Mouse (Mus musculus) spleen, adult 10 weeks (tissue): ENCODE data around the gene D17Wsu92e. TPM values are rescaled to one million over a fixed set of nuclear protein-coding genes. Genes with fewer than 3 reads are reported as not detected.

Experiments used
- polyA plus RNA-seq: library from polyadenylated mRNA; stranded (reverse); fragments of 350-450 nt; fragmentation: Illumina TruSeq; extraction: RNeasy Lipid Tissue Mini Kit (QIAGEN cat#74804); gene quantifications from one replicate; pipeline ENCODE4 v1.2.3, GENCODE M21; 2015; ENCODE audit warnings: low replicate concordance; ENCODE audit not compliant: insufficient read depth

Gene D17Wsu92e
- 80.9 TPM for polyA plus RNA-seq

DNA sequence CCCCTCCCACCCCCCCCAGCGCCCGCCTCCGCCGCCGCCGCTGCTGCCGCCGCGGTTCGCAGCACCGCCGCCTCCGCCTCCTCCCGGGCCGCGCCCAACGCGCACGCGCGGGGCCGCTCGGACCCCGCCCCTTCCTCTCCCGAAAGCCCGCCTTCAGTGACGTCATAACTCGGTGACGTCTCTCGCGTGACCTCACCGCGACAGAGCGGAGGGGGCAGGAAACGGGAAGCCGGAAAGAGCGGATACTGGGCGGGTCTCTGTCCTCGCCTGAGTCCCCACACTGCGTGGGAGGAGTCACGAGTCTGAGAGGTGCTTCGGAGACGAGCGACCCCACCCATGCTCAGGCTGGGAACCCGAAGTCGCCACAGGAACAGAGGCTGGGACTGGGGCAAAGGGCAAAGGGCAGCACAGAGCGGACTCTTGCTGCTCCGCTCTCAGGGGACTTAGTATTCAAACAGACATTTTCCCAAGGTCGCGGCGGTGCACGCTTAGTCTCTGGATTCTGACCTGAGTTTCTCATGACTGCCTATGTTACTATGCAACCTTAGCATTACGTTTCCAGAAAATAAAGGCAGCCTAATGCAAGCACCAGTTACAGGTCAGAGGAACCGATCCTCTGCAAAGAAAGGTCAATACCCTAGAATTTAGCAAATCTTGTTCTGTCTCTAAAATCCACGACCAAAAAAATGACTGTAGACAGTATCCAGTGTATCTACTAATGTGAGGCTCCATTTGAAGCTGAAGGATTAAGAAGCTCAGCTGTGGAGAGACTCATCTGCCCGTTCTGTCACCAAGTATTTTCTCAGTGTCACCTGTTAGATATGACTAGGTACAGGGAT, at the start of gene D17Wsu92e:
D17Wsu92e (minus strand) TSS at position 81 of the 839 bp plus-strand sequence.

DNA sequence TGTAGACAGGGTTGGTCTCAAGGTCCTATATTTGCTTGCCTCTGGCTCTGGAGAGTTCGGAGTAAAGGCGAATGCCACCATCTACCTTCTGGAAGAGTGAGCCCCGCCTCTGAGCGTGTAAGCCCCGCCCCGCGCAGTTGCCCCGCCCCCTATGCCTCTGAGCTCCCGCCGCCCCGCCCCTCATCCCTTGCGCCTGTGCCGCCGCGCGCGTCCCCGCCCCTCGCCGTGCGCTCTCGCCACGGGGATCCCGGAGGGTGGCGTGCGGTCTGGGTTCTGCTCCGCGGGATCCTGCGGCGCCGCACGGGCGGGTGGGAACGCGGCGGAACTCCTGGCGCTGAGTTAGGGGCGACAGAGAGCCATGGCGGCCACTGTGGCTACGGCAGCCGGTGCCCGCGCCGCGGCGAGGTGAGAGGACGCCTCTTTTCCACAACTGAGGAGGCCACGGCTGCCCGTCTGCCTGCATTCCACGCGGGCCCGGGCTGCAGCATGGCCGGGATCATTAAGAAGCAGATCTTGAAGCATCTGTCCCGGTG, 35.9 kb upstream of the D17Wsu92e start, which contains the start of gene Uhrf1bp1:
Uhrf1bp1 (plus strand) TSS at position 177 of the 533 bp plus-strand sequence.

DNA sequence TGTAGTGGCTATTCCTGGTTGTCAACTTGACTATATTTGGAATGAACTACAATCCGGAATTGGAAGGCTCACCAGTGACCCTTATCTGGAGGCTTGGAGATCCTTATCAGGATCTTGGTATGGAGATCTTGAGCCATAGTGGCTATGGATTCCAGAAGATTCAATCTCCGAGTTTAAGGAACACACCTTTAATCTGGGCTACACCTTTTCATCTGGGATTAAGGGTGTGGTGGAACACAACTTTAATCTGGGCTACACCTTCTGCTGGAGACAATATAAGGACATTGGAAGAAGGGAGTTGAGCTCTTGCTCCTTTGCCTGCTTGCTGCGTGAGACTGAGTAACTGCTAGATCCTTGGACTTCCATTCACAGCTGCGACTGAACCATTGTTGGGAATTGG, 17.4 kb upstream of the D17Wsu92e start, which contains the start of gene Snrpc:
Snrpc (plus strand) TSS at position 301 of the 400 bp plus-strand sequence.

DNA sequence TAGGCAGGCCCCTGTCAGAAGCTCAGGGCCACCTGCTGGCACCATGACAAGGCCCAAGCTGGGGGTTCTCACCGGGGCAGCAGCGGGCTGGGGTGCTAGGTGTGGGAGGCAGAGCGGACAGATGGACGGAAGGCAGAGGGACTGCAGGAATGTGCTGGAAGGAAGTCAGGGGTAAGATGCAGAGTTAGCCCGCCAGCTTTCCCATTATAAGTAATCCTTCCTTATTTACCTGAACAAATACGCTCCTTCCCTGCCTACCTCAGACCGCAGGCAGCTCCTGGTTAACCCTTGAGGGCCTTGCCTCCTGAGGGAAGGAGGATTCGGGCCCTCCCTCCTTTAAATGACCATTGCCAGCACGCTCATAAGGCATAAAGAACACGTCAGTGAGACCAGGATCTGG, 91.7 kb downstream of the D17Wsu92e start, which contains the start of gene Spdef:
Spdef (minus strand) TSS at position 186 of the 400 bp plus-strand sequence.

Other genes starting within 250 kb of the D17Wsu92e start
- 60.1 TPM for gene Nudt3, start 197.2 kb downstream of the D17Wsu92e start, polyA plus RNA-seq
- gene RPS10-NUDT3, start 185.4 kb downstream of the D17Wsu92e start, polyA plus RNA-seq = not detected
- 1,390 TPM for gene Rps10, start 184.0 kb downstream of the D17Wsu92e start, polyA plus RNA-seq
- 11.6 TPM for gene Pacsin1, start 165.1 kb downstream of the D17Wsu92e start, polyA plus RNA-seq
- gene Spdef, start 91.7 kb downstream of the D17Wsu92e start, polyA plus RNA-seq = not detected
- gene Snrpc, start 17.5 kb upstream of the D17Wsu92e start, polyA plus RNA-seq = 59.0 TPM
- 3.2 TPM for gene Uhrf1bp1, start 35.8 kb upstream of the D17Wsu92e start, polyA plus RNA-seq
- 7.5 TPM for gene Anks1, start 88.7 kb upstream of the D17Wsu92e start, polyA plus RNA-seq
- gene Taf11, start 89.2 kb upstream of the D17Wsu92e start, polyA plus RNA-seq = 52.1 TPM